Mouse (Mus musculus) thymus, postnatal 0 days (tissue): ENCODE data around the gene Sirt6. TPM values are rescaled to one million over a fixed set of nuclear protein-coding genes. Genes with fewer than 3 reads are reported as not detected.

ENCODE experiments used
- DNase-seq: peaks from one replicate; pipeline ENCODE4 v3.0.0-alpha.2; 2015; ENCODE audit warnings: low spot score
- polyA plus RNA-seq: library from polyadenylated mRNA; unstranded; fragments of >200 nt; fragmentation: Nextera tagmentation; extraction: Ambion mirVana; gene quantifications from 2 replicates; pipeline ENCODE4 v1.2.1, GENCODE M21; 2015

Gene Sirt6
- polyA plus RNA-seq, 1 experiment from 2014 or later, result 31.3 TPM

DNA sequence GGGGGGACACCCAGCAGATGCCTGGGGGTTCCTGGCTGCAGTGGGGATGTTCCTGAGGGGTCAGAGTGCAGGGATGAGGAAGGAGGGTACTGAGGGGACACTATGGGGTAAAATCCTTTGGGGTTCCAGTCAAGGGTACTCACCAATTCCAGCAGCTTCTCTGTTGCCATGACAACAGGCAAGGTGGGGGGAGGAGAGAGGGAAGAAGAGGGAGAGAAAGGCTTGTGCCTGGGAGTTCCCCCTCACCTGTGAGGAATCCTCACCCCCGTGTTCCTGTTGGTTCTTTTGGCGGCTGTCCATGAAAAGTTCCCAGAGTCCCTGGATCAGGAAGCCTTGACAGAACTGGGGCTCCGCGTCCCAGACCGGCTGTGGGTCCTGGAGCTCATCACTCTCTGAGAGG lies 32.0 kb downstream of the Sirt6 start:
- no peak for DNase-seq

GRCm38 (mm10) chr10:81593935-81594334 lies 33.7 kb downstream of the Sirt6 start:
- DNase-seq, result no peak

DNA sequence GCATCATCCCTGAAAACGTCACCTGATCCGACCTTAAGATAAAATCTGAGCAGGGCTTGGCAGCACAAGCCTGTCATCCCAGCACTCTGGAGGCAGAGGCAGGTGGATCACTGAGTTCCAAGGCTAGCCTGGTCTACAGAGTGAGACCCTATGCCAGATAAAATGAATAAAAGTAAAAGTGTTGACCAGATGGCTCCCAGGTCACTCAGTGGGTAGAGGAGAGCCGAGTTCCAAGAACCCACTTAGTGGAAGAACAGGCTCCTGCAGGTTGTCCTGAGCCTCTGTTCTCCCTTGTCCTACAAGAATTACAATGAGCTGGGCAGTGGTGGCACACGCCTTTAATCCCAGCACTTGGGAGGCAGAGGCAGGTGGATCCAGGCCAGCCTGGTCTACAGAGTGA lies 34.4 kb downstream of the Sirt6 start:
- DNase-seq, result no peak

- no peak for DNase-seq
Observed at GRCm38 (mm10) chr10:81592631-81593030, 35.0 kb downstream of the Sirt6 start.

DNA sequence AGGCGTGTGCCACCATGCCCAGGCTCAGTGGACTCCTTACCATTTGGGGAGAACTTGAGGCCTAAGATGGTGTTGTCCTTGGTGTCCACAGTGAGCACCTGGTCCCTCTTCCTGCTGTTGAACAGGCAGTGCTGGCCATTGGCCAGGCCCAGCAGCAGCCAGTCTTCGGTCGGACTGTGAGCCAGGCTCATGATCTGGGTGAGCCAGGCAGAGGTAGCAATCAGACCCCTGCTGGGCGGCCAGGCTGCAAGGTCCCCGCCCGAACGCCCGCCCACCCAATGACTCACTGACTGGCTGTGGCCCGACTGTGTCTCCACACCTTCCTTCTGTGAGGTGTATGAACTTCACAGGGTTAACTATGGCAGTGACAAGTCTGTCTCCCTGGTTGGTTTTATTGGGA lies 35.8 kb downstream of the Sirt6 start:
- DNase-seq, result no peak

- no peak for DNase-seq
Observed at GRCm38 (mm10) chr10:81588739-81589138, 38.9 kb downstream of the Sirt6 start.

DNA sequence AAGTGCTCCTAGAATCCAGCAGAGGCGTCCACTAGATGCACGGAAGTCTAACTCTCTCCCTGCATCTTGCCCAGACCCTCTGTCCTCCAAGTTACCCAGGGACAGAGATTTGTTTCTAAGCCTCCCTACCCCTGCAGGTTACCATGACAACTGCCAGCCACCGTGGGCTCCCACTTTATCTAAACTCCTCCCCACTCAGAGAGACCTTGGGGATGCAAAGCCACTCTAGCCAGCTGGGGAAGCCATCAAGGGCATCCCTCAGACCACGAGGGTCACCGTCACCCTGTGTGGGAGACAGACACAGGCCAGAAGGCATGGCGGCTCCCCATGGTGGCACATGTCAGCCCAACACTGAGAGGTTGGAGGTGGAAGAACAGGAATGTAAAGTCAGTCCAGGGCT lies 44.2 kb downstream of the Sirt6 start:
- no peak for DNase-seq

DNA sequence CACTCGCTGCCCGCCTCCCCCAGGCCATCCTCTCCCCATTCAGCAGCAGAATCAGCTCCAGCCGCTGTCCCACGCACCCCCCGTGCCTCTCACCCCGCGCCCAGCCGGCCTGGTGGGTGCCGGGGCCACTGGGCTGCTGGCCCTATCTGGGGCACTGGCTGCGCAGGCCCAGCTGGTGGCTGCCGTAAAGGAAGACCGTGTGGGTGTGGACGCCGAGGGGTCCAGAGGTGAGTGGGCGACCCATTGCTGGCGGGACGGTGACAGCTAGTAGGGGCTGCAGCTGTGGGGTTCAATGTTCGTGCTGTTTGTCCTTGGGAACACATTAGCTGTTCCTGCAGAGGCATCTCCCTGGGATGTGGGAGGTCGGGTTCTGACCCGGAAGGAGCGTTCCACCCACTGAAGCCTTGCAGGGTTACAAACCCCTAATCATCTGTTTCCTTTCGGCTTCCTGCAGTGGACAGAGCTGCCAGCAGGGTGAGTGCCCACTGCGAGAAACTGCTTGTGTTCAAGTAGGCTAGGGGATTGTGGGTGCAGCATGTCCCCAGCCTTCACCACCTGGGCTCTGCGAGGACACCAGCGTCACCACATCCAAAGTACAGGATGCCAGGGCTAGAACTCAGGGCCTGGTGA lies 47.0 kb downstream of the Sirt6 start:
- no peak for DNase-seq

DNA sequence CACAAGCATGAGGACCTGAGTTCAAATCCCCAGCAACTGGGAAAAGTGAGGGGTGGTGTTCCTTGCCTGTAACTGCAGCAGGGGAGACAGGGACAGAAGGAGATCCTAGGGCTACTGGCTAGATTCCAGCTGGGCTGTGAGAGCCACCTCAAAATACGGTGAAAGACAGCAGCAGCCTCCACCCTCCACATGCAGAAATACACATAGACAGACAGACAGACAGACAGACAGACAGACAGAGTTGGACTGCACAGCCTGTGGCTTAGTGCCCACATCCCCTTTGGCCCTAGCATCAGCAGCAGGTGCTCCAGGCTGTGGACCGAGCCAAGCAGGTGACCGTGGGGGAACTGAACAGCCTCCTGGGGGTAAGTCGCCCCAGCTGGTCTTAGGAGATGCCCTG lies 47.6 kb downstream of the Sirt6 start:
- DNase-seq, result no peak

DNA sequence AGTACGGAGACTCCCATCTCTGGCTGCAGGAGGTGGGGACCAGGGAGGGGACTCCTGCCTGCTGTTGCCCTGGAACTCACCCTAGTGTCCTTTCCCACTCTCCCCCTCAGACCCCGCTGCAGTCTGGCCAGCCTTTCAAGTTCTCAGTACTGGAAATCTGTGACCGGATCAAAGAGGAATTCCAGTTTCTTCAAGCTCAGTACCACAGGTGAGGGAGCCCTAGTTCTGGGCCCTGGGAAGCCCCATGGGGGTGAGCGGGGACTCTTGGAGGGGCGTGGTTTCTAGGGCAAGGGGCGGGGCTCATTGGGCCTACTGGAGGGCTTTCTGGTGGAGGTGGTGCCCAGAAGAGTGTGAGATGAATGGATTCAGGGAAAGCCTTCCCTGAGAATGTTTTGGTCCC lies 51.9 kb downstream of the Sirt6 start:
- DNase-seq, result no peak

- no peak for DNase-seq
Observed at GRCm38 (mm10) chr10:81575208-81575631, 52.4 kb downstream of the Sirt6 start.

DNA sequence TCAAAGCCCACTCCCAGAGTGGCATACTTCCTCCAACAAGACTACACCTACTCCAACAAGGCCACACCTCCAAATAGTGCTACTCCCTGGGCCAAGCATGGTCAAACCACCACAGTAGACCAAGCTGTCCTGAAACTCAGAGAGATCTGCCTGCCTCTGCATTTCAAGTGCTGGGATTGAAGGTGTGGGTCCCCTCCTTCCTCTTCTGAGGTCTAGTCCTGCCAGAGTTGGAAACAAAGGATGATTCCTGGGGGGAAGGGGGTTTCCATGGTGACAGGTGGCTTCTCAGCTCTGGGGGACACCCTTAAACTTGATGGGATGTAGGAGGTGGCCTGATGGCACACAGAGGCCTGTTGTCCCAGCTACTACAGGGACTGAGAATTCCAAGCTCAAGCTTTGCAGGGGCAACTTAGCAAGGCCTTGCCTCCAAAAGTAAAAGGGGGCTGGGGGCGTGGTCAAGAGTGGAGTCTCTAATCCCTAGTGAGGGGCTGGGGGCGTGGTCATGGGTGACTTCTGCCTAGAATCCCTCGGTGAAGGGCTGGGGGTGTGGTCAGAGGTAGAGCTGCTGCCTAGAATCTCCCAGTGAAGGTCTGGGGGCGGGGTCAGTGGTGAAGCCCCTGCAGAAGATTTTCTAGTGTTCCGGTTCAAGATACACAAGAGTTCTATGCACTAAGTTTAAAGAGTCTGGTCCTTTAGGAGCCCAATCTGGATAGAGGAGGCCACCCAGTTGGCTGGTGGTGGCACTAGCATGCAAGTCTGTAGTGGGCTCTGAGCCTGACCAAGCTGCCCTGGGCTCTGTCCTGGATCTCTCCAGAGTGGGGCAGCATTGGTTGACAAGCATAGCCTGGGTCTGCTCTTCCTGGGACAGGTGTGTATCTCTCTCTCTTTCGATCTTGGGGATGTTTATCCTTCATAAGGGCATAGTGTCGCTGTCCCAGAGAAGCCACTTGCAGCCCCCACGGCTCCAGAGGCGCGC lies 53.2 kb downstream of the Sirt6 start, which contains the start of gene Tle2:
TSS of gene Tle2 (plus strand) at position 481 of the 976 bp plus-strand sequence.
- peak; percentile 14 for DNase-seq

DNA sequence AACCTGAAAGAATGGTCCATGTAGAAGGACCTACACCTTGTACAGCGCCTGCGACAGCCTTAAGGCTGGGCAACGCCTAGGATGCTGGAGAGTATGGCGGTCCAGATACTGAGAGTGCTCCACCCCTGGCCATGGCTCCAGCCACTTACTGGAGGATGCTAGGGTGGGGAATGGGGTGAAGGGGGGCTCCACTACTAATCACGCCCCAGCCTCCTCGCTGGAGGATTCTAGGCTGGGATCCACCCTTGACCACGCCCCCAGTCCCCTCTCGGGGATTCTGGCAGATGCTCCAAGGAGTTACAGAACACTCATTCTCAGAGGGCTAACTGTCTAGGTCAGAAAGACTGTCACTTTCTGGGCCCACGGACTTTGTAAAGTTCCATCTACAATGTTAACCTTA lies 54.6 kb downstream of the Sirt6 start:
- DNase-seq, result peak; percentile 1

DNA sequence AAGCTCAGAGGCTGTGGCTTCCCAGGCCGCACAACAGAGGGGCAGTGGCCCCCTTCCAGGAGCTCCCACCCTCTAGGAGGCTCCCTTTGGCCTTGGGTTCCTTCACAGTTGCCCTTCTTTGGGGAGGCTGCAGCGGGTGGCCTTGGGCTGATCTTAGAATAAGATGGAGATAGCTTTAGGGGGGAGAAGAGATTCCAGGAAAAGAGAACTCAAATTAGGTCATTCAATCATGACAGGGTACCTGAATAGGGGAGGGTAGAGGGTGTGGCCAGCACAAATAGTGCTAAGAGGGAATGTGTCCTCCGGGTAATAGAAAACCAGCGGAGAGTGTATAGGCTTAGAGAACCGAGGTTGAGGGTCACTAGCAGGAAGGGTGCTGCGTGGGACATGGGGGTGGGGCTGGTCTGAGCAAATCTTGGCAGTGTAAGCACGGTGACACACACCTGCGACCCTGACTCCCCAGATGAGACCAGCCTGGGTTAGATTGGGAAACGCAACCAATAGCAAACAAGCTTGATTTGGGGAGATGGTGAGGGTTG lies 55.4 kb downstream of the Sirt6 start:
- peak; percentile 6 for DNase-seq

Other genes starting within 250 kb of the Sirt6 start
- 87.1 and 96.9 TPM in 2 replicates for gene Fzr1, start 249.3 kb downstream of the Sirt6 start, polyA plus RNA-seq
- 71.3 and 78.7 TPM in 2 replicates for gene Dohh, start 243.4 kb downstream of the Sirt6 start, polyA plus RNA-seq
- gene Gm48551, start 243.3 kb downstream of the Sirt6 start, polyA plus RNA-seq, result 2.3 TPM in 2 replicates
- 0.72 and 1.5 TPM in 2 replicates for gene Gm48552, start 238.8 kb downstream of the Sirt6 start, polyA plus RNA-seq
- gene Smim24, start 234.7 kb downstream of the Sirt6 start, polyA plus RNA-seq, result 12.5 and 14.0 TPM in 2 replicates
- gene Nfic, start 172.2 kb downstream of the Sirt6 start, polyA plus RNA-seq, result 21.5 and 21.9 TPM in 2 replicates
- gene Celf5, start 145.1 kb downstream of the Sirt6 start, polyA plus RNA-seq, result 0.04 and 0.25 TPM in 2 replicates
- 39.4 and 45.5 TPM in 2 replicates for gene Ncln, start 131.4 kb downstream of the Sirt6 start, polyA plus RNA-seq
- 22.2 and 25.6 TPM in 2 replicates for gene S1pr4, start 127.7 kb downstream of the Sirt6 start, polyA plus RNA-seq
- 3.5 TPM in 2 replicates for gene Gna15, start 103.6 kb downstream of the Sirt6 start, polyA plus RNA-seq
- 28.5 and 30.0 TPM in 2 replicates for gene Gna11, start 82.6 kb downstream of the Sirt6 start, polyA plus RNA-seq
- gene Aes, start 68.3 kb downstream of the Sirt6 start, polyA plus RNA-seq, result 683 and 740 TPM in 2 replicates
- gene Tle2, start 53.2 kb downstream of the Sirt6 start, polyA plus RNA-seq, result 2.4 and 2.9 TPM in 2 replicates
- gene Tle6, start 26.7 kb downstream of the Sirt6 start, polyA plus RNA-seq, result 3.7 and 4.8 TPM in 2 replicates
- 0.85 and 0.98 TPM in 2 replicates for gene BC025920, start 21.5 kb downstream of the Sirt6 start, polyA plus RNA-seq
- gene Ankrd24, start 743 bp upstream of the Sirt6 start, polyA plus RNA-seq, result 2.2 and 2.3 TPM in 2 replicates
- gene Gm10778, start 21.3 kb upstream of the Sirt6 start, polyA plus RNA-seq, result 4.4 and 5.6 TPM in 2 replicates
- 17.1 and 19.0 TPM in 2 replicates for gene Zfp433, start 77.0 kb upstream of the Sirt6 start, polyA plus RNA-seq
- 4.4 and 5.5 TPM in 2 replicates for gene Gm3055, start 143.4 kb upstream of the Sirt6 start, polyA plus RNA-seq
- gene Gm4767, start 184.4 kb upstream of the Sirt6 start, polyA plus RNA-seq, result 2.9 and 3.0 TPM in 2 replicates
- 9.9 and 10.5 TPM in 2 replicates for gene Gm32687, start 236.1 kb upstream of the Sirt6 start, polyA plus RNA-seq